Mouse (Mus musculus) brain, adult 2 months (tissue): ENCODE measurements around the gene Gm12794.
"Not testable (repeated sequence)": the region's sequence is repeated elsewhere in the genome, so short reads cannot be mapped to it uniquely, and the experiment has no call there.

Experiments used
- DNase-seq: peaks from one replicate; pipeline ENCODE4 v3.0.0; 2011; ENCODE audit warnings: low read depth, low spot score

Gm12794 gene

GRCm38 (mm10) chr4:101940107-101940506 lies at the start of gene Gm12794:
Gene Gm12794, plus strand, starts transcription at chr4:101940407.
- DNase-seq: not testable (repeated sequence)

- no peak for DNase-seq
Measured at GRCm38 (mm10) chr4:101893656-101894420, 46.4 kb upstream of the Gm12794 start, which contains the start of gene C130073F10Rik. Gene C130073F10Rik, minus strand, starts transcription at chr4:101893789.

- DNase-seq: not testable (repeated sequence)
Measured at GRCm38 (mm10) chr4:101908821-101909220, 31.4 kb upstream of the Gm12794 start, which contains the start of gene Gm12800. Gene Gm12800, plus strand, starts transcription at chr4:101909121.

- not testable (repeated sequence) for DNase-seq
Measured at GRCm38 (mm10) chr4:101980949-101981348, 40.7 kb downstream of the Gm12794 start, which contains the start of gene Gm12790. Gene Gm12790, minus strand, starts transcription at chr4:101981049.

GRCm38 (mm10) chr4:101985678-101986077 lies 45.5 kb downstream of the Gm12794 start:
- no peak for DNase-seq

GRCm38 (mm10) chr4:101986326-101986725 lies 46.1 kb downstream of the Gm12794 start, which contains the start of gene Gm12789:
Gene Gm12789, plus strand, starts transcription at chr4:101986626.
- not testable (repeated sequence) for DNase-seq
